Mouse (Mus musculus): Measurements from ENCODE around the gene Cyp24a1. TPM values are rescaled to one million over a fixed set of nuclear protein-coding genes. Genes with fewer than 3 reads are reported as not detected.

The Cyp24a1 gene
- total RNA-seq, 1 experiment = not detected

- H3K9ac ChIP-seq (ENCODE audit: insufficient read depth, low read depth, low read length, poor library complexity, severe bottlenecking) = no peak overlapping the region
- H3K27ac ChIP-seq (ENCODE audit: insufficient read depth, low read depth, low read length, poor library complexity, severe bottlenecking) = no peak overlapping the region
- no peaks in the 10 kb centered on the region for H3K36me3 ChIP-seq (ENCODE audit: control insufficient read depth, insufficient read depth, low read length, poor library complexity, severe bottlenecking)
- DNase-seq (ENCODE audit: low read depth, low spot score) = no peak
- TF ChIP-seq ZC3H11A (IDR thresholded peaks at IDR 0.05; ENCODE audit: borderline replicate concordance, low read depth, low read length) (no peak), MAFK (IDR thresholded peaks at IDR 0.05; ENCODE audit: insufficient read depth, low read depth, low read length) (no peak), ZNF384 (IDR thresholded peaks at IDR 0.05; ENCODE audit: low read depth, low read length) (no peak)
- H3K4me3 ChIP-seq (ENCODE audit: insufficient read depth in 1 of 2, low read depth in 1 of 2, low read length in 2 of 2, poor library complexity in 1 of 2, severe bottlenecking in 1 of 2) = no peak overlapping the region
- H3K9me3 ChIP-seq (ENCODE audit: control insufficient read depth, insufficient read depth, low read depth, low read length) = no peaks in the 10 kb centered on the region
- in situ Hi-C loops (cut with MboI; ENCODE audit: low sequenced_read_pairs in 2 of 2, unreplicated experiment in 2 of 2) = no loop called here
- peaks cover 0 to 3% of the 10 kb centered on the region in 2 experiments; a peak in 1 of 4 replicates for H3K4me1 ChIP-seq (ENCODE audit: control insufficient read depth in 2 of 2, insufficient read depth in 2 of 2, low read length in 2 of 2, poor library complexity in 1 of 2)
Measured at GRCm38 (mm10) chr2:170487890-170488502, 8.9 kb downstream of the Cyp24a1 start.

- no peaks in the 10 kb centered on the region for H3K36me3 ChIP-seq (ENCODE audit: control insufficient read depth, insufficient read depth, low read length, poor library complexity, severe bottlenecking)
- TF ChIP-seq HCFC1 (IDR thresholded peaks at IDR 0.05; ENCODE audit: borderline replicate concordance, insufficient read depth, low read length) (no peak), ZC3H11A (IDR thresholded peaks at IDR 0.05; ENCODE audit: borderline replicate concordance, low read depth, low read length) (no peak), CHD2 (IDR thresholded peaks at IDR 0.05; ENCODE audit: low read depth, low read length) (no peak), ZNF384 (IDR thresholded peaks at IDR 0.05; ENCODE audit: low read depth, low read length) (no peak), MAFK (IDR thresholded peaks at IDR 0.05; ENCODE audit: insufficient read depth, low read depth, low read length) (no peak)
- no peaks in the 10 kb centered on the region for H3K9me3 ChIP-seq (ENCODE audit: control insufficient read depth, insufficient read depth, low read depth, low read length)
- peaks cover 0 to 3% of the 10 kb centered on the region in 2 experiments; a peak in 1 of 4 replicates for H3K4me1 ChIP-seq (ENCODE audit: control insufficient read depth in 2 of 2, insufficient read depth in 2 of 2, low read length in 2 of 2, poor library complexity in 1 of 2)
- H3K9ac ChIP-seq (ENCODE audit: insufficient read depth, low read depth, low read length, poor library complexity, severe bottlenecking) = no peak overlapping the region
- DNase-seq (ENCODE audit: low read depth, low spot score) = no peak
- H3K27ac ChIP-seq (ENCODE audit: insufficient read depth, low read depth, low read length, poor library complexity, severe bottlenecking) = no peak overlapping the region
- H3K4me3 ChIP-seq (ENCODE audit: insufficient read depth in 1 of 2, low read depth in 1 of 2, low read length in 2 of 2, poor library complexity in 1 of 2, severe bottlenecking in 1 of 2) = no peak overlapping the region
- in situ Hi-C loops (cut with MboI; ENCODE audit: low sequenced_read_pairs in 2 of 2, unreplicated experiment in 2 of 2) = no loop called here
Measured at GRCm38 (mm10) chr2:170487202-170487601, 9.7 kb downstream of the Cyp24a1 start.

- in situ Hi-C loops (cut with MboI; ENCODE audit: low sequenced_read_pairs in 2 of 2, unreplicated experiment in 2 of 2) = no loop called here
- no peak overlapping the region for H3K4me3 ChIP-seq (ENCODE audit: insufficient read depth in 1 of 2, low read depth in 1 of 2, low read length in 2 of 2, poor library complexity in 1 of 2, severe bottlenecking in 1 of 2)
- no peaks in the 10 kb centered on the region for H3K9me3 ChIP-seq (ENCODE audit: control insufficient read depth, insufficient read depth, low read depth, low read length)
Measured at GRCm38 (mm10) chr2:170483914-170484313, 13.0 kb downstream of the Cyp24a1 start.

GRCm38 (mm10) chr2:170482019-170482540 is 14.9 kb downstream of the Cyp24a1 start:
- TF ChIP-seq ZNF384 (IDR thresholded peaks at IDR 0.05; ENCODE audit: low read depth, low read length) (no peak), MAFK (IDR thresholded peaks at IDR 0.05; ENCODE audit: insufficient read depth, low read depth, low read length) (no peak), ZC3H11A (IDR thresholded peaks at IDR 0.05; ENCODE audit: borderline replicate concordance, low read depth, low read length) (no peak), CHD2 (IDR thresholded peaks at IDR 0.05; ENCODE audit: low read depth, low read length) (no peak), HCFC1 (IDR thresholded peaks at IDR 0.05; ENCODE audit: borderline replicate concordance, insufficient read depth, low read length) (no peak)
- no peak overlapping the region for H3K9ac ChIP-seq (ENCODE audit: insufficient read depth, low read depth, low read length, poor library complexity, severe bottlenecking)
- H3K9me3 ChIP-seq (ENCODE audit: control insufficient read depth, insufficient read depth, low read depth, low read length) = no peaks in the 10 kb centered on the region
- no peaks in the 10 kb centered on the region for H3K36me3 ChIP-seq (ENCODE audit: control insufficient read depth, insufficient read depth, low read length, poor library complexity, severe bottlenecking)
- no peak for DNase-seq (ENCODE audit: low read depth, low spot score)
- in situ Hi-C loops (cut with MboI; ENCODE audit: low sequenced_read_pairs in 2 of 2, unreplicated experiment in 2 of 2) = no loop called here
- no peak overlapping the region for H3K27ac ChIP-seq (ENCODE audit: insufficient read depth, low read depth, low read length, poor library complexity, severe bottlenecking)
- H3K4me1 ChIP-seq (ENCODE audit: control insufficient read depth in 2 of 2, insufficient read depth in 2 of 2, low read length in 2 of 2, poor library complexity in 1 of 2) = no peaks in the 10 kb centered on the region
- H3K4me3 ChIP-seq (ENCODE audit: insufficient read depth in 1 of 2, low read depth in 1 of 2, low read length in 2 of 2, poor library complexity in 1 of 2, severe bottlenecking in 1 of 2) = no peak overlapping the region

More at GRCm38 (mm10) chr2:170483914-170484313, 13.0 kb downstream of the Cyp24a1 start:
- no peaks in the 10 kb centered on the region for H3K36me3 ChIP-seq (ENCODE audit: control insufficient read depth, insufficient read depth, low read length, poor library complexity, severe bottlenecking)
- no peak overlapping the region for H3K27ac ChIP-seq (ENCODE audit: insufficient read depth, low read depth, low read length, poor library complexity, severe bottlenecking)
- no peaks in the 10 kb centered on the region; a peak in 1 of 4 replicates for H3K4me1 ChIP-seq (ENCODE audit: control insufficient read depth in 2 of 2, insufficient read depth in 2 of 2, low read length in 2 of 2, poor library complexity in 1 of 2)
- DNase-seq (ENCODE audit: low read depth, low spot score) = no peak
- H3K9ac ChIP-seq (ENCODE audit: insufficient read depth, low read depth, low read length, poor library complexity, severe bottlenecking) = no peak overlapping the region
- TF ChIP-seq ZC3H11A (IDR thresholded peaks at IDR 0.05; ENCODE audit: borderline replicate concordance, low read depth, low read length) = no peak
- TF ChIP-seq MAFK (IDR thresholded peaks at IDR 0.05; ENCODE audit: insufficient read depth, low read depth, low read length) = no peak

GRCm38 (mm10) chr2:170476643-170477042 is 20.3 kb downstream of the Cyp24a1 start:
- in situ Hi-C loops (cut with MboI; ENCODE audit: low sequenced_read_pairs in 2 of 2, unreplicated experiment in 2 of 2) = no loop called here
- Histone ChIP-seq H3K9me3 (ENCODE audit: control insufficient read depth, insufficient read depth, low read depth, low read length) (no peaks in the 10 kb centered on the region), H3K4me3 (ENCODE audit: insufficient read depth in 1 of 2, low read depth in 1 of 2, low read length in 2 of 2, poor library complexity in 1 of 2, severe bottlenecking in 1 of 2) (no peak overlapping the region), H3K36me3 (ENCODE audit: control insufficient read depth, insufficient read depth, low read length, poor library complexity, severe bottlenecking) (no peaks in the 10 kb centered on the region), H3K9ac (ENCODE audit: insufficient read depth, low read depth, low read length, poor library complexity, severe bottlenecking) (no peak overlapping the region), H3K4me1 (ENCODE audit: control insufficient read depth in 2 of 2, insufficient read depth in 2 of 2, low read length in 2 of 2, poor library complexity in 1 of 2) (no peaks in the 10 kb centered on the region), H3K27ac (ENCODE audit: insufficient read depth, low read depth, low read length, poor library complexity, severe bottlenecking) (no peak overlapping the region)
- no peak for DNase-seq (ENCODE audit: low read depth, low spot score)
- TF ChIP-seq HCFC1 (IDR thresholded peaks at IDR 0.05; ENCODE audit: borderline replicate concordance, insufficient read depth, low read length) = no peak
- TF ChIP-seq MAFK (IDR thresholded peaks at IDR 0.05; ENCODE audit: insufficient read depth, low read depth, low read length) = no peak
- TF ChIP-seq ZNF384 (IDR thresholded peaks at IDR 0.05; ENCODE audit: low read depth, low read length) = no peak
